Mouse (Mus musculus) MEL (cell line): Measurements from ENCODE around the gene Sema6b. TPM values are rescaled to one million over a fixed set of nuclear protein-coding genes. Genes with fewer than 3 reads are reported as not detected.

Experiments used
- DNase-seq: peaks from one replicate; pipeline ENCODE4 v3.0.0; 2011; ENCODE audit warnings: low read depth, low spot score
- H3K27ac ChIP-seq: 2 replicates; pipeline ENCODE4 v1.5.1; 2012; ENCODE audit warnings: low read depth, mild to moderate bottlenecking, control low read depth, low read length, moderate library complexity; ENCODE audit not compliant: control insufficient read depth
- H3K27me3 ChIP-seq, 2 experiments: fragments of 150-350 bp in 1 of 2; sonication (generic) in 1 of 2; 2 replicates each; pipeline ENCODE4 v1.6.1; 2012; ENCODE audit warnings: low read length in 2 of 2, mild to moderate bottlenecking in 2 of 2, improper control_type of control experiment in 1 of 2, moderate library complexity in 1 of 2; ENCODE audit not compliant: insufficient read depth in 2 of 2, control insufficient read depth in 1 of 2
- H3K36me3 ChIP-seq, 2 experiments: 2 replicates each; pipeline ENCODE4 v1.6.1; 2012 to 2014; ENCODE audit warnings: low read length in 2 of 2, improper control_type of control experiment in 1 of 2, inconsistent platforms in 1 of 2, mild to moderate bottlenecking in 1 of 2; ENCODE audit not compliant: insufficient read depth in 2 of 2, control insufficient read depth in 1 of 2
- H3K4me1 ChIP-seq, 2 experiments: fragments of 150-350 bp in 1 of 2; sonication (generic) in 1 of 2; 2 replicates each; pipeline ENCODE4 v1.6.1; 2012; ENCODE audit warnings: low read length in 2 of 2, improper control_type of control experiment in 1 of 2, mild to moderate bottlenecking in 1 of 2; ENCODE audit not compliant: insufficient read depth in 2 of 2, control insufficient read depth in 1 of 2
- H3K4me3 ChIP-seq, 2 experiments: fragments of 150-350 bp in 1 of 2; sonication (generic) in 1 of 2; 2 replicates each; pipeline ENCODE4 v1.5.1; 2012; ENCODE audit warnings: low read depth in 2 of 2, low read length in 2 of 2, mild to moderate bottlenecking in 2 of 2, moderate library complexity in 2 of 2, control low read depth in 1 of 2, improper control_type of control experiment in 1 of 2; ENCODE audit not compliant: control insufficient read depth in 1 of 2, insufficient read depth in 1 of 2
- H3K79me2 ChIP-seq: 2 replicates; pipeline ENCODE4 v1.6.1; 2012; ENCODE audit warnings: mild to moderate bottlenecking, low read length, moderate library complexity; ENCODE audit not compliant: control insufficient read depth, poor library complexity, insufficient read depth
- H3K9ac ChIP-seq: 2 replicates; pipeline ENCODE4 v1.6.1; 2012; ENCODE audit warnings: low read depth, mild to moderate bottlenecking, control low read depth, low read length, moderate library complexity; ENCODE audit not compliant: control insufficient read depth, poor library complexity, severe bottlenecking
- H3K9me3 ChIP-seq: fragments of 150-350 bp; sonication (generic); replicated peaks from 2 replicates; pipeline ENCODE4 v1.6.1; 2012; ENCODE audit warnings: mild to moderate bottlenecking, low read length, improper control_type of control experiment, moderate library complexity; ENCODE audit not compliant: insufficient read depth
- CHD2 ChIP-seq: IDR thresholded peaks from 2 replicates; pipeline ENCODE4 v1.6.1; 2011; ENCODE audit warnings: low read length, improper control_type of control experiment
- CTCF ChIP-seq, 3 experiments: IDR thresholded peaks in 2 of 3; conservative IDR thresholded peaks in 1 of 3; 2 replicates each; pipeline ENCODE4 v1.5.1; 2011 to 2012; ENCODE audit warnings: low read length in 3 of 3, low read depth in 2 of 3, mild to moderate bottlenecking in 2 of 3, improper control_type of control experiment in 1 of 3, inconsistent platforms in 1 of 3, mixed read lengths in 1 of 3, moderate library complexity in 1 of 3; ENCODE audit not compliant: control insufficient read depth in 1 of 3, insufficient read depth in 1 of 3, poor library complexity in 1 of 3, severe bottlenecking in 1 of 3
- E2F4 ChIP-seq: IDR thresholded peaks from 2 replicates; pipeline ENCODE4 v1.6.1; 2011; ENCODE audit warnings: low read depth, low read length, improper control_type of control experiment, borderline replicate concordance
- EP300 ChIP-seq, 2 experiments: IDR thresholded peaks; 2 replicates each; pipeline ENCODE4 v1.6.1; 2011; ENCODE audit warnings: improper control_type of control experiment in 2 of 2, low read length in 2 of 2, low read depth in 1 of 2, mild to moderate bottlenecking in 1 of 2
- ETS1 ChIP-seq: IDR thresholded peaks from 2 replicates; pipeline ENCODE4 v1.6.1; 2012; ENCODE audit warnings: low read depth, mild to moderate bottlenecking, inconsistent platforms, low read length, improper control_type of control experiment, moderate library complexity
- MAFK ChIP-seq: IDR thresholded peaks from 2 replicates; pipeline ENCODE4 v1.6.1; 2011; ENCODE audit warnings: low read depth, mild to moderate bottlenecking, low read length, improper control_type of control experiment, borderline replicate concordance
- MAX ChIP-seq: IDR thresholded peaks from 2 replicates; pipeline ENCODE4 v1.6.1; 2011; ENCODE audit warnings: low read length, improper control_type of control experiment
- MAZ ChIP-seq: IDR thresholded peaks from 2 replicates; pipeline ENCODE4 v1.6.1; 2012; ENCODE audit warnings: low read depth, mild to moderate bottlenecking, inconsistent platforms, low read length, improper control_type of control experiment
- MEF2A ChIP-seq: IDR thresholded peaks from 2 replicates; pipeline ENCODE4 v1.6.1; 2014; ENCODE audit warnings: low read depth, mild to moderate bottlenecking, inconsistent platforms, low read length, improper control_type of control experiment; ENCODE audit not compliant: poor library complexity, insufficient replicate concordance, severe bottlenecking; ENCODE audit errors: extremely low read depth
- MXI1 ChIP-seq: IDR thresholded peaks from 2 replicates; pipeline ENCODE4 v1.6.1; 2011; ENCODE audit warnings: mild to moderate bottlenecking, low read depth, low read length, improper control_type of control experiment
- MYC ChIP-seq: IDR thresholded peaks from 2 replicates; pipeline ENCODE4 v1.6.1; 2011; ENCODE audit warnings: low read depth, mild to moderate bottlenecking, low read length, improper control_type of control experiment, moderate library complexity
- NELFE ChIP-seq: IDR thresholded peaks from 2 replicates; pipeline ENCODE4 v1.6.1; 2011; ENCODE audit warnings: low read depth, low read length, improper control_type of control experiment
- POLR2A ChIP-seq, 2 experiments: IDR thresholded peaks; 2 replicates each; pipeline ENCODE4 v1.6.1; 2011 to 2012; ENCODE audit warnings: low read length in 2 of 2, mild to moderate bottlenecking in 2 of 2, control low read depth in 1 of 2, improper control_type of control experiment in 1 of 2, low read depth in 1 of 2, moderate library complexity in 1 of 2; ENCODE audit not compliant: control insufficient read depth in 1 of 2, insufficient read depth in 1 of 2, poor library complexity in 1 of 2
- POLR2AphosphoS2 ChIP-seq: IDR thresholded peaks from 2 replicates; pipeline ENCODE4 v1.6.1; 2011; ENCODE audit warnings: low read length, improper control_type of control experiment
- POLR2AphosphoS5 ChIP-seq: IDR thresholded peaks from 2 replicates; pipeline ENCODE4 v1.6.1; 2012; ENCODE audit warnings: low read depth, borderline replicate concordance, mild to moderate bottlenecking, inconsistent platforms, low read length, moderate library complexity, mixed read lengths
- RAD21 ChIP-seq: IDR thresholded peaks from 2 replicates; pipeline ENCODE4 v1.6.1; 2011; ENCODE audit warnings: mild to moderate bottlenecking, low read depth, low read length, improper control_type of control experiment
- SIN3A ChIP-seq: IDR thresholded peaks from 2 replicates; pipeline ENCODE4 v1.6.1; 2012; ENCODE audit warnings: low read length, improper control_type of control experiment, inconsistent platforms
- SMC3 ChIP-seq: IDR thresholded peaks from 2 replicates; pipeline ENCODE4 v1.6.1; 2011; ENCODE audit warnings: low read depth, low read length, improper control_type of control experiment
- TAL1 ChIP-seq: IDR thresholded peaks from 2 replicates; pipeline ENCODE4 v1.6.1; 2012; ENCODE audit warnings: mild to moderate bottlenecking, inconsistent platforms, low read length, moderate library complexity, mixed read lengths
- TCF12 ChIP-seq: IDR thresholded peaks from 2 replicates; pipeline ENCODE4 v1.6.1; 2014; ENCODE audit warnings: low read depth, mild to moderate bottlenecking, inconsistent platforms, low read length, improper control_type of control experiment, moderate library complexity
- UBTF ChIP-seq: IDR thresholded peaks from 2 replicates; pipeline ENCODE4 v1.6.1; 2012; ENCODE audit warnings: low read depth, mild to moderate bottlenecking, inconsistent platforms, low read length, improper control_type of control experiment, moderate library complexity, borderline replicate concordance; ENCODE audit not compliant: insufficient read depth
- USF1 ChIP-seq: IDR thresholded peaks from 2 replicates; pipeline ENCODE4 v1.6.1; 2014; ENCODE audit warnings: low read depth, mild to moderate bottlenecking, inconsistent platforms, low read length, improper control_type of control experiment, moderate library complexity
- USF2 ChIP-seq, 2 experiments: IDR thresholded peaks; 2 replicates each; pipeline ENCODE4 v1.6.1; 2011 to 2012; ENCODE audit warnings: improper control_type of control experiment in 2 of 2, low read length in 2 of 2, borderline replicate concordance in 1 of 2, inconsistent platforms in 1 of 2, low read depth in 1 of 2, mild to moderate bottlenecking in 1 of 2; ENCODE audit not compliant: insufficient read depth in 1 of 2
- ZC3H11A ChIP-seq: IDR thresholded peaks from 2 replicates; pipeline ENCODE4 v1.6.1; 2012; ENCODE audit warnings: low read depth, mild to moderate bottlenecking, inconsistent platforms, low read length, improper control_type of control experiment
- ZKSCAN1 ChIP-seq: IDR thresholded peaks from 2 replicates; pipeline ENCODE4 v1.6.1; 2012; ENCODE audit warnings: low read depth, mild to moderate bottlenecking, inconsistent platforms, low read length, improper control_type of control experiment, moderate library complexity
- ZMIZ1 ChIP-seq: IDR thresholded peaks from 2 replicates; pipeline ENCODE4 v1.6.1; 2012; ENCODE audit warnings: low read depth, mild to moderate bottlenecking, inconsistent platforms, low read length, improper control_type of control experiment, moderate library complexity
- polyA plus RNA-seq, 2 experiments: library from polyadenylated mRNA; stranded (reverse) in 1 of 2; unstranded in 1 of 2; fragments of >175 nt in 1 of 2; fragments of >200 nt in 1 of 2; gene quantifications; 2 replicates each; pipeline versions ENCODE4 v1.2.1 to v1.2.4; 2012; ENCODE audit warnings: low replicate concordance in 2 of 2, low read depth in 1 of 2; ENCODE audit not compliant: insufficient read length in 2 of 2, insufficient read depth in 1 of 2, missing spikeins in 1 of 2
- total RNA-seq: library from RNA; depleted of rRNA; stranded (reverse); fragments of 300-350 nt; gene quantifications from 2 replicates; pipeline ENCODE4 v1.2.3, GENCODE M21; 2012

Gene Sema6b
- total and polyA plus RNA-seq, 3 experiments, result 7.7 to 16.8 TPM; not detected in 1

- no peak for TF ChIP-seq ZC3H11A
- no peak for TF ChIP-seq ZKSCAN1
- TF ChIP-seq RAD21, result no peak
- no peak for TF ChIP-seq MAFK
- no peak for TF ChIP-seq TCF12
- peak; percentile 32; the same call in 1 of the 2 replicates for TF ChIP-seq MYC
- peak; percentile 48 for TF ChIP-seq MAX
- no peak for TF ChIP-seq MEF2A
These were observed 6.4 kb downstream of the Sema6b start (continued) for GRCm38 (mm10) chr17:56133457-56134363.

- Histone ChIP-seq H3K27ac (no peak overlapping the region), H3K4me1 (peaks cover 0 to 3% of the 10 kb centered on the region in 2 experiments; a peak in 2 of 4 replicates), H3K79me2 (no peaks in the 10 kb centered on the region), H3K27me3 (no peaks in the 10 kb centered on the region), H3K9ac (peak overlapping the region; percentile 68; the same call in 1 of the 2 replicates), H3K9me3 (no peaks in the 10 kb centered on the region), H3K4me3 (peak overlapping the region in 1 of 2 experiments; percentile 45; a peak in 2 of 4 replicates), H3K36me3 (peaks cover 0 to 2% of the 10 kb centered on the region in 2 experiments; a peak in 1 of 4 replicates)
- DNase-seq, result peak; percentile 80
- TF ChIP-seq POLR2A (IDR thresholded peaks at IDR 0.05; ENCODE audit: control insufficient read depth in 1 of 2, insufficient read depth in 1 of 2, low read depth in 1 of 2, low read length in 2 of 2, poor library complexity in 1 of 2) (no peak), MEF2A (no peak), CTCF (IDR thresholded peaks at IDR 0.05 in 2 of 3, conservative IDR thresholded peaks at IDR 0.05 in 1 of 3; ENCODE audit: control insufficient read depth in 1 of 3, insufficient read depth in 1 of 3, low read depth in 2 of 3, low read length in 3 of 3, poor library complexity in 1 of 3, severe bottlenecking in 1 of 3) (peak; percentile 87 to 89 (median 89)), UBTF (no peak), USF2 (IDR thresholded peaks at IDR 0.05; ENCODE audit: borderline replicate concordance in 1 of 2, insufficient read depth in 1 of 2, low read depth in 1 of 2, low read length in 2 of 2) (no peak), MAFK (no peak), ZC3H11A (peak; percentile 35; the same call in 1 of the 2 replicates), ZMIZ1 (no peak), RAD21 (peak; percentile 86), CHD2 (no peak), MAZ (peak; percentile 70; the same call in 1 of the 2 replicates), MYC (no peak; the same call in 1 of the 2 replicates), POLR2AphosphoS2 (no peak), NELFE (no peak), TAL1 (no peak), E2F4 (no peak), USF1 (no peak), EP300 (IDR thresholded peaks at IDR 0.05; ENCODE audit: low read depth in 1 of 2, low read length in 2 of 2) (no peak), POLR2AphosphoS5 (no peak), ETS1 (no peak), MXI1 (peak; percentile 52; the same call in 1 of the 2 replicates), SIN3A (no peak), SMC3 (peak; percentile 62), TCF12 (no peak)
These were observed 7.5 kb downstream of the Sema6b start for GRCm38 (mm10) chr17:56132661-56133060.
